Mouse (Mus musculus) layer of hippocampus, adult 9-11 months (tissue): ENCODE measurements around the gene Slco2a1.

Source experiments
- DNase-seq: peaks from one replicate; pipeline ENCODE4 v3.0.0; 2022

Slco2a1 gene

GRCm38 (mm10) chr9:102988462-102988861, at the start of gene Slco2a1:
Gene Slco2a1 (plus strand): TSS chr9:102988712.
- no peak for DNase-seq

DNA sequence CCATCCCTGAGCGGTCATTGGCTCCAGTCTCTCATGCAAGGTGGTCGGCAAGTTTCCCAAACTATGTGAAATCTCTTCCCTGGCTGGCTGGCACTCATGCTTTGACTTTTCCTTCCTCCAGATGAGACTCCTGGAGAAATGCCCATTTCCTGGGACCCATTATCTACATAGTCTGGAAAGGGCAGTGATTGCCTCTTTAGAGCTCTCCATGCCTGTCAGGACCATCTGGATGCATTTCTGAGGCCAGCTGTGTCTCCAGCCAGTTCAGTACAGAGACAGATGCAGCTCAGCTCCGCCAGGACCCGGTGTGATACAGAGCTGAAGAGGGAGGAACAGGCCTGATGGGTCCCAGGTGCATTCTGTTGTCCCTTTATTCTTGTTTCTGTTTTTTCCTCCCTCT, 46.3 kb upstream of the Slco2a1 start:
- no peak for DNase-seq

DNA sequence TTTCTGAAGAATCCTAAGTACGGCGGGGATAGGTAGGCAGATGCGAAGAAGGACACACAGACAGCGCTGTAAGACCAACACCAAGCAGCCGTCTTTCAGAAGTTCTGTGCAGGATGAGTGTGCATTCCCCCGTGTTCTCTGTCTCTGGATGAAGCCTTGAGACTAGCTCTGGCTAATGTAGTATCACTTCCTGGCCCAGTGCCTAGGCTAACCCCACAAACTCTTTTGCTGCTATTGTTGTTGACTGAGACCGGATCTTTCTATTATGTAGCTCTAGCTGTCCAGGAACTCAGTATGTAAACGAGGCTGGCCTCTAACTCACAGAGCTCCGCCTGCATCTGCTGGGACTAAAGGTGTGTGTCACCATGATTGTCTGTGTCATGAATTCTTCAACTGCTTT, 43.6 kb upstream of the Slco2a1 start:
- no peak for DNase-seq

DNA sequence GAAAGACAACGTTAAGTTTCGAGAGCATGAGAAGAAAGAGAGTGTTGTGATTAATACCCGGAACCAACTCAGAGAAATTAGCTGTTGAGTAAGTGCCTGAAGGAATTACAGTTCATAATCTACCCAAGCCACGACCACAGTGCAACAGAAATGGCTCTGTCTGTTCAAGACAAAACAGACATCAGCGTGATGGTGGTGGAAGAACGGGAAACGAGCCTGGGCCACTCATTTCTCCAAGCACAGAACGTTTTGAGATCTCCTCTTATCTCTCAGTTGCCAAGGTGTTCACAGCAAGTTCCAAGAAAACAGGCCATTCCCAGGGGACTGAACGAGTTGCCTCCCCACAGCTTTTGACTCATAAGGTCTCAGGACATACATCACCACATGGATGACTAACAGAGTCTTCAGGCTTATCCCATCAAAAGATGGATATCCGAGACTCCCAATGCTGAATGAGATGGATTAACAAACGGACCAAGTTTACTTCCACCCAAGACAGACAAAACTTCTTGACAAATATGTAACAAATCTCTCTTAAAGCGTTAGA, 42.0 kb upstream of the Slco2a1 start:
- no peak for DNase-seq

GRCm38 (mm10) chr9:102948706-102949105, 39.8 kb upstream of the Slco2a1 start:
- no peak for DNase-seq

DNA sequence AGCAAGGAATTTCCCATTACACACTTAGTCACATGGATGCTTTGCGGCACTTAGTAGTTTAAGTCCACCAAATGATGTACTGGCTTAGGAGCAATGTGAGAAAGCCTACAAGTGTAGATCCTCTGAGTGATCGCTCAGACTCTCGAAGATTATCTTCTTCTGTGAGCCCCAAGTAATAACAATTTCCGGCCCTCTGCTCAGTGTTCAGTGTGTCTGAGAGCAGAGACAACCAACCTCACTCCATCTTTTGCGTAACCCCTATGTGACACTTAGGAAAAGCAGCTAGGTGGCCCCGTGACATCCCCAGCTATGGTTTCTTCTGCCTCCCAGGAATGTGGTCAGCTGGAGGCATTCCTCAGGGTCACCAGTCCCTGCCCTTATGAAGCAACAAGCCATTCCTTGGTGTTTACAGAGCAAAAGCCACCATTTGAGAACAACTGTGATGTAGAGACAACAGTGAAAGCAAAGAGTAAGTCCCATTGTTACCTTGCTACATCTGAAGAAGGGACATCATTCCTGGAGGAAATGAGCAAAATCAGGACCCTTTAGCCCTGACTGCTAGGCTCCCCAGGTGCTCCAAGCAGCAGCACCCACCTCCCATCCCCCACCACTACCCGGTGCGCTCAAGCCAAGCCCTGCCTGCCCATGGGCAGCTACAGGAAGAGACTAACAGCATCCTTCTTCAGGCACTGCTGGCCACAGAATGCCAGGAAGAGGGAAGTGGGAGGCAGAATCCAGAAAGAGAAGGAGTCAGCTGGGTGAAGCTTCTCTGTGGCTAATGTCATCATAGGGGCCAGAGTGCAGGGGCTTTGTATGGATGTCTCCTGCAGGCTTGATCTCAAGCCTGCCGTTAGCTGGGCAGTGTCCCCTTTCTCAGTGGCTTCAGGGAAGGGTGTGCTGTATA, 37.2 kb upstream of the Slco2a1 start:
- no peak for DNase-seq

DNA sequence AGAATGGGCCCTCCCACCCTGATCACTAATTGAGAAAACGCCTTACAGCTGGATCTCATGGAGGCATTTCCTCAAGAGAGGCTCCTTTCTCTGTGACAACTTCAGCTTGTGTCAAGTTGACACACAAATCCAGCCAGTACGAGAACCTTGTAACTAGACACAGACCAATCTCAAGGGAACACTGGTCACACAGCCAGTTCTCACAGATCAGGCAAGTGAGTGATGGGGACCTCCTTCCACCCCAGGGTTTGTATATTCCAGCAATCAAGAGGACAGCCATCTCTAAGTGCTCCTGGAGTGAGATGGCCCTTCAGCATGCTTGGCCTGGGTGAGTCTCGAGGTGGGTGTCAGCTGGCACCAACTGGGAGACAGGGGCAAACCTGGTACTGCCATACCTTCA, 32.6 kb upstream of the Slco2a1 start:
- DNase-seq = no peak

- DNase-seq = no peak
These were observed 29.8 kb upstream of the Slco2a1 start for GRCm38 (mm10) chr9:102958703-102959102.

DNA sequence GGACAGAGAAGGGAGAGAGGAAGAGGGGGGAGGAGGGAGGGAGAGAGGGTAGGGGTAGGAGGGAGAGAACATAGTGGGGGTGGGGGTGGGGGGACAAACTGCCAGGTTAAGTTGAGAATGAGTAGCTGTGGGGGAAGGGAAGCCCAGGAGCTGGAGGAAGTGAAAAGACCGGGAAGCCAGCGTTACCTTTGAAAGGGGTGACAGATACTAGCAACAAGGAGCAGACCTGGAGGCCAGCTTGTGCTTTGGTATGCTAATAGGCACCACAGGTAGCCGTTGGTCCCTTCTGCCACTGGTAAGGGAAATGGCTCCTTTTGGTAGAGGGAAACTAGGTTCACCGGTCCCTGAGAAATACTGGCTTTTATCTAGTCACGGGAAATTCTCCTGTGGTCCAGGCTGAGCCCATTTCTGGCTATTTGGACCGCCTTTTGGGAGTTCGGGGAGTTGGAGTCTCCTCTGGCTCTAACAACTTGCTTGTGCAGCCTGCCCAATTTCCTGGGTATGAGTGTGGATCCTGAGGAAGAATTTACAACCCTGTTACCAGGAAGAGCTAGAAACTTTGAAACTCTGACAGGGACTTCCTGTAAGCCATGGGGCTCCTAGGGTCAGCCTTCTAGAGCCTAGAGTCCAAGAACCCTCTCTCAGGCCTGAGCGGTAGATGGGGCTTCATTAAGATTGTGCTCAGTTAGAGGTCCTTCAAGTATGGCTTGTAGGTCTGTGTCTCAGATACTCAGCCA, 27.0 kb upstream of the Slco2a1 start:
- no peak for DNase-seq

- no peak for DNase-seq
These were observed 26.3 kb upstream of the Slco2a1 start for GRCm38 (mm10) chr9:102962093-102962788.

- DNase-seq = no peak
These were observed 25.2 kb upstream of the Slco2a1 start for GRCm38 (mm10) chr9:102963321-102963720.

- DNase-seq = no peak
These were observed 23.9 kb upstream of the Slco2a1 start for GRCm38 (mm10) chr9:102964644-102965043.

GRCm38 (mm10) chr9:102972393-102973050, 16.0 kb upstream of the Slco2a1 start:
- no peak for DNase-seq

GRCm38 (mm10) chr9:102975887-102976286, 12.6 kb upstream of the Slco2a1 start:
- no peak for DNase-seq

DNA sequence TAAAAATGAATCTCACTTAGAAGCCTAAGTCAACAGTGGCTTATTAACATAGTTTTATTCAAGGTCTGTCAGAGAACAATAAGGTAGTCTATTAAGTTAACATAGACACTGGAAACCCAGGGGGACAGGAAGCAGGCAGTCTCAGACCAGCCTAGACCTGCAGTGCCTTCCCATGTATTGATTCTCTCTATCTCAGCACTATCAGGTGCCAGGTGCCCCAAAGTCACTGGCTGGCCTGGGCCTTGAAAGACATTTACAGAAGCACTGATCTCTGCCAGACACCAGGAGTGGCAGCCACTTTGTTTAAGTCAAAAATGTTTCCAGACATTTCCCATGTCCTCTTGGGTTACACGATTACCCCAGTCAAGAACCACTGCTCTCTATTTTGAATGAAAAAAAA, 11.4 kb upstream of the Slco2a1 start:
- DNase-seq = no peak

- no peak for DNase-seq
These were observed 10.6 kb upstream of the Slco2a1 start for GRCm38 (mm10) chr9:102977791-102978492.

DNA sequence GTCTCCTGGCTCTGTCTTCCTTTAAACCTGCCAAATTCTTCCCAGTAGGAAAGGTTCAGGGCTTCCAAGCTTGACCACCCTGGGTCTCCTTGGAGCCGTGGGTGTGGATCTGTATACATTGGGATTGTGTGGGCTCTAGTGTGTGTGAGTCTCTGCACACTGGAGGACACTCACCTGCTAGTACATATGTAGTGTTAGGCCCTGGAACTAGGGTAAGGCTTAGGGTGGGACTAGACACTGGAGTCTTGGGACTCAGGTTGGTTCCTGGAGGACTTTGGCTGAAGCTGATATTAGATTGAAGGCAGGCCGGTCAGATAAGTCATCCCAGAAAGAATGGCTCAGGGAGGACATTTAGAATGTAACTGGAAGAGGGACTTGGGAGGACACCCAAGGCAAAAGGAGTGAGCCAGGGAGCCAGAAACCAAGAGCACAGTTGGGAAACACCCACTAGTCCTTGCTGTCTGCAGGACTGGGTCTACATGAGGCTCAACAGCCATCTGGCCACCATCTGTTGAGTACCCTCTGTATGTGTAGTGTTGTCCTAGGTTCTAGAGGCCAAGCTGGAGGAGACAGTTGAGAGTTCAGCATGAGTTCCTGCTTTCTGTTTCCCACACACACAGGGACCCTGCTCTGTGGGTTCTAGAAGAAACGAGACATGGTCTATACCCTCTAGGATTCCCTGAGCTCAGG, 9.4 kb upstream of the Slco2a1 start:
- no peak for DNase-seq

DNA sequence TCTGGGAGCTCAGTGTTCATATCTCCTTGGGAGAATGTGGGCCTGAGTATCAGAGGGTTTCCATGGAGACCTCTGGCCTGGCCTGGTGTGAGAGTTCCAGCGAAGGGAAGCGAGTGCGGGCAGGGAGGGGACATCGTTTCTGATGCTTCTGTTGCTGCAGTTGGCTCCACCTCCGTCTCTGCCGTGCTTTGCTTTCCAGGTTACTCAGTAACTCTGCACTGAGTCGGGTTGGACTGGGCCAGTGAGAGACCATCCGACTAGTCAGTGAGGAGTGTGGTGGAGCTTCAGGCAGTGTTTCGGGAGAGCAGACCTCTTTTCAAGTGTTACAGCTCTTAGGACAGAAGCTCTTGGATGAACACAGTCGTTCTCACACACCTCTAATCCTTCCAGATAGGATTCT, 8.6 kb upstream of the Slco2a1 start:
- no peak for DNase-seq

DNA sequence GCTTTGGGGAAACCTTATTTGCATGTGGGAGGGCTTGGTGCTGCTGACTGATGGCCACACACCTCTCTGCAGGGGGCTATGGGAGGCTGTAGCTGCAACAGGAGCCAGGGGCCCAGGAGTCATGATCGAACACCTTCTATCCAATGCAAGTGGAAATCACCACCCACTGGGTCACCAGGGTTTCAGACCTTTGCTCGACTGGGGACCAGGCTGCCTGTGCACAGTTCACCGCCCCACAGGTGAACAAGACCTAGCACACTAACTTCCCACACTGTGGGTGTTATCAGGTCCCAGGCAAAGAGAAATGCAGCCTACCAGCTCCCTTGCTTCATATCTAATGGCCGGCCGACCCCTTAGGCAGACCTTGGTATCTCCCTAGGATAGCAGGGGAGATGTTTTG, 8.1 kb upstream of the Slco2a1 start:
- DNase-seq = no peak

DNA sequence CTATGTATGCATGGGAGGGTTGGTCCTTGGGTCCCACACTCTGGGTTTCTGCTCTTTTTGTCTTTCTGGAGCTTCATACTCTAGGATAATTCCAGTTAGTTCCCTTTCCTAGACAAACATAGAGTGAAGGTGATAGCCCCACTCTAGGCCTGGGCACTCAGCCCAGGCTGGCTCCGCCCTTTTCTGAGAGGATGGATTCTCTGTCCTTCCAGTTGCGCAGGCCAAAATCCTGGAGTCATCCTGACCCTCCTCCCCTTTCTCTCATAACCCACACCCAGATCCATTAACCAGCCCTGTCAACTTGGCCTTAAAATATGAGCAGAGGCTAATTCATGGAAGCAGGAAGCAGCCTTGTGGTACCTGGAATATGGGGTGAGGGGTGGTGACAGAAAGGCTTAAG, 6.7 kb upstream of the Slco2a1 start:
- DNase-seq = no peak

DNA sequence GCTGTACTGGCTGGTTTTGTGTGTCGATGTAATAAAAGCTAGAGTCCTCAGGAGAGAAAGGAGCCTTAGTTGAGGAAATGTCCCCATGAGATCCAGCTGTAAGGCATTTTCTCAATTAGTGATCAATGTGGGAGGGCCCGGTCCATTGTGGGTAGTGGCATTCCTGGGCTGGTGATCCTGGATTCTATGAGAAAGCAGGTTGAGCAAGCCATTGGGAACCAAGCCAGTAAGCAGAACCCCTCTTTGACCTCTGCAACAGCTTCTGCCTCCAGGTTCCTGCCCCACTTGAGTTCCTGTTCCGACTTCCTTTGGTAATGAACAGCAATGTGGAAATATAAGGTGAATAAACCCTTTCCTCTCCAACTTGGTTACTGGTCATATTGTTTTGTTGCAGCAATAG, 6.1 kb upstream of the Slco2a1 start:
- no peak for DNase-seq
